Mouse (Mus musculus): ENCODE measurements around the gene Slc4a1. TPM values are rescaled to one million over a fixed set of nuclear protein-coding genes. Genes with fewer than 3 reads are reported as not detected.

Slc4a1 gene
- total and polyA plus RNA-seq, 2 experiments = 0.10 to 0.65 TPM

- H3K4me3 ChIP-seq (ENCODE audit: insufficient read depth, low read depth, low read length) = no peak overlapping the region
- H3K79me2 ChIP-seq (ENCODE audit: control insufficient read depth, insufficient read depth, low read length) = no peaks in the 10 kb centered on the region
- no peaks in the 10 kb centered on the region for H3K36me3 ChIP-seq (ENCODE audit: control insufficient read depth, insufficient read depth, low read length)
- no peak overlapping the region for H3K9ac ChIP-seq (ENCODE audit: low read depth, low read length)
- TF ChIP-seq CTCF (IDR thresholded peaks at IDR 0.05; ENCODE audit: low read depth, low read length) = no peak
- TF ChIP-seq POLR2A (IDR thresholded peaks at IDR 0.05; ENCODE audit: extremely low read depth, insufficient read depth, low read length) = no peak
- no peaks in the 10 kb centered on the region for H3K27me3 ChIP-seq (ENCODE audit: control insufficient read depth, insufficient read depth, low read length)
- DNase-seq (ENCODE audit: extremely low read depth, low read depth, low spot score) = no peak
- H3K4me1 ChIP-seq (ENCODE audit: control insufficient read depth, insufficient read depth, low read length) = peaks cover 5% of the 10 kb centered on the region
- WGBS = 92% methylated on average over 3 of the region's 3 CpGs
- no peak overlapping the region for H3K27ac ChIP-seq (replicated peaks; ENCODE audit: insufficient read depth, low read depth, low read length)
Observed at GRCm38 (mm10) chr11:102382794-102383193, 16.8 kb upstream of the Slc4a1 start.

DNA sequence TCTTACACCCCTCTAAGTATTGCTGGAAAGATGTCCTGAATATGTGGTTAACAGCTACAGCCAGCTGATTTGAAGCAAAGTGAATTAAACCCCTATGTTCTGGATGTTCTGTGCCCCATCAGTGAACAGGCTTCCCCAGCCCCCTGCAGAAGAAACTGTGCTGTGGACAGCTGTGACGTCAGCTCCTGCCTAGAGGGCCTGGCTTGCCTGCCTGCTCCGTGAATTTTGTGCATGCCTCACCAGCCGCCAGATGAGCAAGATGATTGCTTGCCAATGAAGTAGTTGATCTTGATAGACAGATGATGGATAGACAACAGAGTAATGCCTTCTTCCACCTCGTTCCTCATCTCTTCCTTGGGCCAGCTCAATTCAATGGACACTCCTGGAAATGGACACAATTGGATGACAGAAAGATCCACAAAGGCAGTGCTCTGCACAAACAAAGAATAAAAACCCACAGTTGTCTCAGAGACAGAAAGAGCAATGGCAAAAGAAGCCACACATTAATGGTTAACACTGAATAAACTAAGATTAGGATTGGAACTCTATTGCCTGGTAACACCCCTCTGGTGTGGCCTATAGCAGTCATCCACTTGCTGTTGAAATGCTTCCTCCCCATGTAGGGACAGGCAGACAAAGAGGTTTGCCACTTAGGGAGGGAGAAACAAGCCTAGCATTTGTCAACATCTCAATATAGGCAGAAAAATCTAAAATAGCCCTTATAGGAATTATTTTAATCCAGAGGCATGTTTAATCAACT lies 15.5 kb upstream of the Slc4a1 start:
- WGBS = 20% methylated on average over 4 of the region's 4 CpGs
- TF ChIP-seq POLR2A (IDR thresholded peaks at IDR 0.05; ENCODE audit: extremely low read depth, insufficient read depth, low read length) (no peak), CTCF (IDR thresholded peaks at IDR 0.05; ENCODE audit: low read depth, low read length) (no peak)
- H3K27ac ChIP-seq (replicated peaks; ENCODE audit: insufficient read depth, low read depth, low read length) = peak overlapping the region; percentile 46

DNA sequence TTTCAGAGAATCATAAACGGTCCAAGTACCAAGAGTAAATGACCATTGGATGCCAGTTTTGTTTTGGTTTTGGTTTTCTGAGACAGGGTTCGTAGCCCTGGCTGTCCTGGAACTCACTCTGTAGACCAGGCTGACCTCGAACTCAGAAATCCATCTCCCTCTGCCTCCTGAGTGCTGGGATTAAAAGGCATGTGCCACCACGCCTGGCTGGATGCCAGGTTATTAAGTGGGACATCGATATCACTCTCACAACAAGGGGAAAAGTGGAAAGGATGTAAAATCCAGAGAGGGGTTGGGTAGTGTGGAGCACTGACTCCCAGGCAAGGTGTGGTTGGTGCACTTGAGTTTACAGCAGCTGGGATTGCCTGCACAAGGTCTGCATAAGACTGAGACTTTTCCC lies 14.1 kb upstream of the Slc4a1 start:
- 49% methylated on average over 5 of the region's 5 CpGs for WGBS
- no peak overlapping the region for H3K4me3 ChIP-seq (ENCODE audit: insufficient read depth, low read depth, low read length)
- TF ChIP-seq POLR2A (IDR thresholded peaks at IDR 0.05; ENCODE audit: extremely low read depth, insufficient read depth, low read length) (no peak), CTCF (IDR thresholded peaks at IDR 0.05; ENCODE audit: low read depth, low read length) (no peak)
- no peak overlapping the region for H3K27ac ChIP-seq (replicated peaks; ENCODE audit: insufficient read depth, low read depth, low read length)
- H3K79me2 ChIP-seq (ENCODE audit: control insufficient read depth, insufficient read depth, low read length) = no peaks in the 10 kb centered on the region
- H3K9ac ChIP-seq (ENCODE audit: low read depth, low read length) = no peak overlapping the region
- peaks cover 15% of the 10 kb centered on the region for H3K4me1 ChIP-seq (ENCODE audit: control insufficient read depth, insufficient read depth, low read length)
- no peak for DNase-seq (ENCODE audit: extremely low read depth, low read depth, low spot score)
- no peaks in the 10 kb centered on the region for H3K27me3 ChIP-seq (ENCODE audit: control insufficient read depth, insufficient read depth, low read length)
- H3K36me3 ChIP-seq (ENCODE audit: control insufficient read depth, insufficient read depth, low read length) = no peaks in the 10 kb centered on the region

More for the DNA sequence above, 15.5 kb upstream of the Slc4a1 start:
- H3K9ac ChIP-seq (ENCODE audit: low read depth, low read length) = peak overlapping the region; percentile 1; the same call in 1 of the 2 replicates
- no peaks in the 10 kb centered on the region for H3K27me3 ChIP-seq (ENCODE audit: control insufficient read depth, insufficient read depth, low read length)
- DNase-seq (ENCODE audit: extremely low read depth, low read depth, low spot score) = peak; percentile 88
- H3K4me3 ChIP-seq (ENCODE audit: insufficient read depth, low read depth, low read length) = peak overlapping the region; percentile 29; the same call in 1 of the 2 replicates
- no peaks in the 10 kb centered on the region for H3K79me2 ChIP-seq (ENCODE audit: control insufficient read depth, insufficient read depth, low read length)
- no peaks in the 10 kb centered on the region for H3K36me3 ChIP-seq (ENCODE audit: control insufficient read depth, insufficient read depth, low read length)
- H3K4me1 ChIP-seq (ENCODE audit: control insufficient read depth, insufficient read depth, low read length) = peaks cover 8% of the 10 kb centered on the region

DNA sequence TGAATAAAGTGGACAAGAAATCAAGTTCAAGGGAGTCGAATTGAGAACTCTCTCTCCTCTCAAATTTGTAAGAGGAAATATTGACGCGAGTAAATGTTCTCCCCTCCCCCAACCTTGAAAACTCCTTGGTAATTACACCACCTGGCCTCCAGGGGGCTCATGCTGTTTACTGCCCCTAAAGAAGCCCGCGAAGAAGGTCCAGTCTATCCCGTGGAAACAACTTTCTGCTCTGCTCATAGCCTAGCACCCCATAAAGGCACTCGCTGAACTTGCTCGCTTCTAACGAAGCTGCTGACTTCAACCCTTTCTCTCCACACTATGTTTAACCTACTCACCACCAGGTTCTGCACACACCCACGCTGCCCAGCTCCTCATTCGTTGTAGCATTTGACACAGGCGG lies 11.2 kb upstream of the Slc4a1 start:
- H3K27ac ChIP-seq (replicated peaks; ENCODE audit: insufficient read depth, low read depth, low read length) = no peak overlapping the region
- no peak for DNase-seq (ENCODE audit: extremely low read depth, low read depth, low spot score)
- no peaks in the 10 kb centered on the region for H3K36me3 ChIP-seq (ENCODE audit: control insufficient read depth, insufficient read depth, low read length)
- no peak for TF ChIP-seq POLR2A (IDR thresholded peaks at IDR 0.05; ENCODE audit: extremely low read depth, insufficient read depth, low read length)
- 0 out of 2 replicates have a peak, but pooled peaks have one; percentile 2 for TF ChIP-seq CTCF (IDR thresholded peaks at IDR 0.05; ENCODE audit: low read depth, low read length)
- H3K4me1 ChIP-seq (ENCODE audit: control insufficient read depth, insufficient read depth, low read length) = peaks cover 15% of the 10 kb centered on the region
- H3K4me3 ChIP-seq (ENCODE audit: insufficient read depth, low read depth, low read length) = no peak overlapping the region
- H3K27me3 ChIP-seq (ENCODE audit: control insufficient read depth, insufficient read depth, low read length) = no peaks in the 10 kb centered on the region
- no peak overlapping the region for H3K9ac ChIP-seq (ENCODE audit: low read depth, low read length)
- H3K79me2 ChIP-seq (ENCODE audit: control insufficient read depth, insufficient read depth, low read length) = no peaks in the 10 kb centered on the region
- WGBS = 67% methylated on average over 12 of the region's 12 CpGs

GRCm38 (mm10) chr11:102376196-102376835 lies 10.3 kb upstream of the Slc4a1 start:
- Histone ChIP-seq H3K9ac (ENCODE audit: low read depth, low read length) (peak overlapping the region; percentile 43), H3K4me1 (ENCODE audit: control insufficient read depth, insufficient read depth, low read length) (peaks cover 13% of the 10 kb centered on the region), H3K27me3 (ENCODE audit: control insufficient read depth, insufficient read depth, low read length) (no peaks in the 10 kb centered on the region), H3K36me3 (ENCODE audit: control insufficient read depth, insufficient read depth, low read length) (no peaks in the 10 kb centered on the region), H3K27ac (replicated peaks; ENCODE audit: insufficient read depth, low read depth, low read length) (peak overlapping the region; percentile 47), H3K4me3 (ENCODE audit: insufficient read depth, low read depth, low read length) (no peak overlapping the region), H3K79me2 (ENCODE audit: control insufficient read depth, insufficient read depth, low read length) (no peaks in the 10 kb centered on the region)
- WGBS = 21% methylated on average over 8 of the region's 8 CpGs
- TF ChIP-seq POLR2A (IDR thresholded peaks at IDR 0.05; ENCODE audit: extremely low read depth, insufficient read depth, low read length) (no peak), CTCF (IDR thresholded peaks at IDR 0.05; ENCODE audit: low read depth, low read length) (no peak)
- no peak for DNase-seq (ENCODE audit: extremely low read depth, low read depth, low spot score)

All from liver, adult 2 months (tissue).